Mouse (Mus musculus) midbrain, embryonic 14.5 days (tissue): ENCODE measurements at regions not wholly inside any gene's neighbourhood (a gene's known extent, or its start where the extent isn't known, plus 50 kb on each side); places are given as distances from the start of the nearest gene placed in this dataset.

Experiments
- ATAC-seq: fragments of 200-750 bp; cut with Nextera tagmentation; 2 replicates; pipeline ENCODE4 v1.8.0; 2017; ENCODE audit warnings: moderate number of reproducible peaks, moderate library complexity; ENCODE audit not compliant: low FRiP score, low TSS enrichment
- DNase-seq: peaks from one replicate; pipeline ENCODE4 v3.0.0-alpha.2; 2015
- H3K27ac ChIP-seq: fragments of 300-500 bp; sonication (generic); replicated peaks from 2 replicates; pipeline ENCODE4 v1.5.1; 2014; ENCODE audit warnings: mild to moderate bottlenecking, low read depth, low read length, moderate library complexity
- H3K27me3 ChIP-seq: fragments of 300-500 bp; sonication (generic); 2 replicates; pipeline ENCODE4 v1.6.1; 2014; ENCODE audit warnings: low read length, control low read depth, mixed read lengths; ENCODE audit not compliant: control insufficient read depth, insufficient read depth
- H3K36me3 ChIP-seq: fragments of 300-500 bp; sonication (generic); 2 replicates; pipeline ENCODE4 v1.6.1; 2014; ENCODE audit warnings: low read length, control low read depth; ENCODE audit not compliant: control insufficient read depth, insufficient read depth
- H3K4me1 ChIP-seq: fragments of 300-500 bp; sonication (generic); 2 replicates; pipeline ENCODE4 v1.6.1; 2014; ENCODE audit warnings: mild to moderate bottlenecking, antibody characterized with exemption, low read length, control low read depth; ENCODE audit not compliant: control insufficient read depth, insufficient read depth
- H3K4me2 ChIP-seq: fragments of 300-500 bp; sonication (generic); 2 replicates; pipeline ENCODE4 v1.6.1; 2014; ENCODE audit warnings: mild to moderate bottlenecking, low read length, moderate library complexity
- H3K4me3 ChIP-seq: fragments of 300-500 bp; sonication (generic); replicated peaks from 2 replicates; pipeline ENCODE4 v1.5.1; 2014; ENCODE audit warnings: low read depth, low read length
- H3K9ac ChIP-seq: fragments of 300-500 bp; sonication (generic); replicated peaks from 2 replicates; pipeline ENCODE4 v1.6.1; 2014; ENCODE audit warnings: mild to moderate bottlenecking, low read length, moderate library complexity
- H3K9me3 ChIP-seq: fragments of 300-500 bp; sonication (generic); 2 replicates; pipeline ENCODE4 v1.6.1; 2016; ENCODE audit warnings: low read length, control low read depth, mixed read lengths; ENCODE audit not compliant: control insufficient read depth
- WGBS: fragments of 180-500 bp; shearing (Covaris S2); extraction: QIAGEN DNeasy Blood & Tissue Kit; methylation state at CpG from one replicate; pipeline ENCODE4 v1.1.7; 2014; 5-methylcytosine and 5-hydroxymethylcytosine counted together

- ATAC-seq, result no peak
Measured at GRCm38 (mm10) chr11:65597298-65598076, 190.6 kb downstream of the Map2k4 start.

DNA sequence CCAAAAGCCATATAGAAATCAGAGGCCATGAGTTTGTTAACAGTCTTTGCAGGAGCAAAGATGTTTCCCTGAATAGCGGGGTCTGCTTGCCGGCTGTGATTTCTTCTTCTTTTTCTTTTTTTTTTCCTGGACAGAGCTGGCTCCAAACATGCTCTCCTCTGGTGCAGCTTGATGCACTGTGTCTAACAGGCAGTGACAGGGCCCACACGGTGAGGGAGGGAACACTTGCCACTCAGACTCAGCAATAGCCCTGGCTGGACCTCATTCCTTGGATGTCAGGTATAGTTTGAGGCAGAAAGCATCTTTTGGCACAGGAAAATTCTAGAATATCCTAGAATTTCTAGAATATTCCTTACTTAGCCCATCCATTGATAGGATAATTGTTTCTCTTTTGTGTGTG lies 199.6 kb downstream of the Map2k4 start:
- Histone ChIP-seq H3K4me1 (no peaks in the 10 kb centered on the region), H3K9ac (no peak overlapping the region), H3K4me2 (no peak overlapping the region), H3K27me3 (no peaks in the 10 kb centered on the region), H3K27ac (no peak overlapping the region), H3K36me3 (no peaks in the 10 kb centered on the region), H3K9me3 (no peaks in the 10 kb centered on the region), H3K4me3 (no peak overlapping the region)
- no peak for ATAC-seq
- DNase-seq, result peak; percentile 2
- WGBS, result 40% methylated on average over 3 of the region's 3 CpGs

More at GRCm38 (mm10) chr11:65597298-65598076, 190.6 kb downstream of the Map2k4 start:
- Histone ChIP-seq H3K4me3 (no peak overlapping the region), H3K27ac (no peak overlapping the region), H3K4me2 (no peak overlapping the region), H3K9me3 (no peaks in the 10 kb centered on the region), H3K9ac (no peak overlapping the region), H3K4me1 (no peaks in the 10 kb centered on the region), H3K27me3 (no peaks in the 10 kb centered on the region), H3K36me3 (no peaks in the 10 kb centered on the region)
- no peak for DNase-seq
- WGBS, result 86% methylated on average over 2 of the region's 2 CpGs

GRCm38 (mm10) chr11:65567831-65568230 lies 220.3 kb downstream of the Map2k4 start:
- ATAC-seq (no peak), DNase-seq (no peak)
- H3K27me3 ChIP-seq, result no peaks in the 10 kb centered on the region
- WGBS, result 89% methylated on average over 9 of the region's 9 CpGs
- H3K4me3 ChIP-seq, result no peak overlapping the region
- H3K4me1 ChIP-seq, result no peaks in the 10 kb centered on the region
- no peaks in the 10 kb centered on the region for H3K36me3 ChIP-seq
- H3K4me2 ChIP-seq, result no peak overlapping the region
- no peak overlapping the region for H3K27ac ChIP-seq
- H3K9ac ChIP-seq, result no peak overlapping the region
- no peaks in the 10 kb centered on the region for H3K9me3 ChIP-seq

DNA sequence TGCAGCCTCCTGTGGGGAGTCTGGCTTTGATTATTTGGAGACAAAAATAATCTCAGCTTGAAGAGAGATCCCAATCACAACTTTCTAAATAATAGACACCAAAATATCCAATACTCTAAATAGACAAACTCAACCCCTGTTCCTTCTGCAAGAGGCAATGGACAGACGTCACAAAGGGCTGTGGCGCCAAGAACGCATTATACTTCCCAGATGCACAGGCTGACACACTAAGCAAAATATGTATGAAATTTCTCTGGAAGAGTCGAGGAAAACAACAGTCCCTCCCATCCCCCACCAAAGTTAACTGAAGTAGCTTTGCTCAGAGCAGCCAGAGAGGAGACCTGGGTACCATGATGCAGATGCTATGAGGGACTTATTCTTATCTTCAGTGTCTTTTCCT lies 229.9 kb downstream of the Map2k4 start:
- H3K4me1 ChIP-seq, result no peaks in the 10 kb centered on the region
- no peak for ATAC-seq
- H3K27me3 ChIP-seq, result no peaks in the 10 kb centered on the region
- no peaks in the 10 kb centered on the region for H3K9me3 ChIP-seq
- no peaks in the 10 kb centered on the region for H3K36me3 ChIP-seq
- no peak overlapping the region for H3K9ac ChIP-seq
- DNase-seq, result no peak
- no peak overlapping the region for H3K4me3 ChIP-seq
- H3K27ac ChIP-seq, result no peak overlapping the region
- 85% methylated on average over 4 of the region's 4 CpGs for WGBS
- H3K4me2 ChIP-seq, result no peak overlapping the region

DNA sequence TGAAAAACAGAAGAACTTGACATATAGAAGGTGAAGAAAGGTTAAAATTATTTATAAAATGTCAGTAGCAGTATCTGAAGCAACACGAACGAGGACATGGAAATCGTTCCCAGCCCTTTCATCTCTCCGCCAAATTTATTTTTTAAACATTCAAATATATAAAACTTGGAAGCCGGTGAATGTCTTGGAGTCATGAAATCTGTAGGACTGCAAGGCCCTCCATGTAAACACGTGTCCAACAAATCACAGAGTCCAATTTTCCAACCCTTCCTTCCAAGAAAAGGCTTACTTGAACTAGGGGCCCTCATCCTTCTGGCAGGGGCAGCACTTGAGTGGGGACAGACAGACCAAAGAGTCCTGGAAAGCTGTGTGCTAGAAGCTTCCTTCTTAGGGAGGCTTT lies 237.0 kb downstream of the Map2k4 start:
- Histone ChIP-seq H3K9me3 (no peaks in the 10 kb centered on the region), H3K27me3 (no peaks in the 10 kb centered on the region), H3K9ac (no peak overlapping the region), H3K36me3 (no peaks in the 10 kb centered on the region), H3K4me2 (no peak overlapping the region), H3K4me1 (no peaks in the 10 kb centered on the region), H3K27ac (no peak overlapping the region), H3K4me3 (no peak overlapping the region)
- no peak for ATAC-seq
- no peak for DNase-seq
- 94% methylated on average over 6 of the region's 6 CpGs for WGBS

- DNase-seq (no peak), ATAC-seq (no peak)
- Histone ChIP-seq H3K27me3 (no peaks in the 10 kb centered on the region), H3K4me3 (no peak overlapping the region), H3K9me3 (no peaks in the 10 kb centered on the region), H3K36me3 (no peaks in the 10 kb centered on the region), H3K4me2 (no peak overlapping the region), H3K4me1 (no peaks in the 10 kb centered on the region), H3K27ac (no peak overlapping the region), H3K9ac (no peak overlapping the region)
- WGBS, result 83% methylated on average over 5 of the region's 5 CpGs
Measured at GRCm38 (mm10) chr11:65544281-65544680, 243.8 kb downstream of the Map2k4 start.

DNA sequence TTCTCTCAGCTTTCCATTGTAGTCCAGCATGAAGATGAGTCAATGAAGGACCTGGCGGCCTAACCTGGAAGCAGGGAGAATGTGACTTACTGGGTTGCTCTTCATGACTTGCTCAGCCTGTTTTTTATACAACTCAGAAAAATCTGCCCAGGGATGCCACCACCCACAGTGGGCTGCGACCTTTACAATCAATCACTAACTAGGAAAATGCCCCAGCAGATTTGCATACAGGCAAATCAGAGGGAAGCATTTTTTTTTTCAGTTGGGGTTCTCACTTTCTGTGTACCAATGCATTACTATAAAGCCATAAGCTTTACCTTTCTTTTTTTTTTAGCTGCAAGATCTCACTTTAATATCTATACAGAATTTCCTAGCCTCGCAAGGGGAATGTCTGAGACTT lies 244.5 kb downstream of the Map2k4 start:
- DNase-seq (no peak), ATAC-seq (no peak)
- Histone ChIP-seq H3K9ac (no peak overlapping the region), H3K4me1 (no peaks in the 10 kb centered on the region), H3K4me2 (no peak overlapping the region), H3K4me3 (no peak overlapping the region), H3K27ac (no peak overlapping the region), H3K27me3 (no peaks in the 10 kb centered on the region), H3K9me3 (no peaks in the 10 kb centered on the region), H3K36me3 (no peaks in the 10 kb centered on the region)
- WGBS, result 89% methylated on average over 3 of the region's 3 CpGs

GRCm38 (mm10) chr11:65537046-65537630 lies 251.0 kb downstream of the Map2k4 start:
- no peak overlapping the region for H3K27ac ChIP-seq
- no peak overlapping the region for H3K9ac ChIP-seq
- no peak for DNase-seq
- H3K4me2 ChIP-seq, result no peak overlapping the region
- ATAC-seq, result no peak
- WGBS, result 91% methylated on average over 16 of the region's 16 CpGs
- no peaks in the 10 kb centered on the region for H3K9me3 ChIP-seq
- H3K36me3 ChIP-seq, result no peaks in the 10 kb centered on the region
- no peaks in the 10 kb centered on the region for H3K27me3 ChIP-seq
- no peaks in the 10 kb centered on the region for H3K4me1 ChIP-seq
- no peak overlapping the region for H3K4me3 ChIP-seq
